Mouse (Mus musculus): Measurements from ENCODE around the gene Kank1.
A peak's percentile ranks its signal among the peaks of the same experiment; 100 is the strongest.

The Kank1 gene

GRCm38 (mm10) chr19:25436789-25437650, 200.2 kb downstream of the Kank1 start:
- no peak for DNase-seq (ENCODE audit: low read depth, low spot score)

- DNase-seq (ENCODE audit: low read depth, low spot score), result no peak
Measured at GRCm38 (mm10) chr19:25438246-25438645, 201.5 kb downstream of the Kank1 start.

GRCm38 (mm10) chr19:25439807-25440206, 203.0 kb downstream of the Kank1 start:
- no peak for DNase-seq (ENCODE audit: low read depth, low spot score)

- DNase-seq (ENCODE audit: low read depth, low spot score), result no peak
Measured at GRCm38 (mm10) chr19:25440736-25441135, 204.0 kb downstream of the Kank1 start.

GRCm38 (mm10) chr19:25445054-25445453, 208.3 kb downstream of the Kank1 start:
- DNase-seq (ENCODE audit: low read depth, low spot score), result peak; percentile 75

- no peak for DNase-seq (ENCODE audit: low read depth, low spot score)
Measured at GRCm38 (mm10) chr19:25445842-25446241, 209.1 kb downstream of the Kank1 start.

- DNase-seq (ENCODE audit: low read depth, low spot score), result no peak
Measured at GRCm38 (mm10) chr19:25446683-25447082, 209.9 kb downstream of the Kank1 start.

GRCm38 (mm10) chr19:25447373-25447772, 210.6 kb downstream of the Kank1 start:
- DNase-seq (ENCODE audit: low read depth, low spot score), result no peak

GRCm38 (mm10) chr19:25450869-25451629, 214.3 kb downstream of the Kank1 start:
- peak; percentile 59 for DNase-seq (ENCODE audit: low read depth, low spot score)

GRCm38 (mm10) chr19:25453146-25453545, 216.4 kb downstream of the Kank1 start:
- no peak for DNase-seq (ENCODE audit: low read depth, low spot score)

- no peak for DNase-seq (ENCODE audit: low read depth, low spot score)
Measured at GRCm38 (mm10) chr19:25460760-25461159, 224.0 kb downstream of the Kank1 start.

- DNase-seq (ENCODE audit: low read depth, low spot score), result no peak
Measured at GRCm38 (mm10) chr19:25461553-25462320, 225.0 kb downstream of the Kank1 start.

- DNase-seq (ENCODE audit: low read depth, low spot score), result peak; percentile 6
Measured at GRCm38 (mm10) chr19:25475806-25476205, 239.0 kb downstream of the Kank1 start.

- no peak for DNase-seq (ENCODE audit: low read depth, low spot score)
Measured at GRCm38 (mm10) chr19:25479152-25479669, 242.4 kb downstream of the Kank1 start.

GRCm38 (mm10) chr19:25480820-25481219, 244.0 kb downstream of the Kank1 start:
- DNase-seq (ENCODE audit: low read depth, low spot score), result no peak
